Mouse (Mus musculus): ENCODE measurements around the gene Duox1.
"Not testable (repeated sequence)": the region's sequence is repeated elsewhere in the genome, so short reads cannot be mapped to it uniquely, and the experiment has no call there.

Gene Duox1

GRCm38 (mm10) chr2:122311561-122311960 is 3.9 kb upstream of the Duox1 start:
- DNase-seq (ENCODE audit: low read depth, low spot score): no peak

- no peak for DNase-seq (ENCODE audit: low read depth, low spot score)
Observed at GRCm38 (mm10) chr2:122312722-122313417, 2.6 kb upstream of the Duox1 start.

- DNase-seq (ENCODE audit: low read depth, low spot score): no peak
Observed at GRCm38 (mm10) chr2:122313536-122313935, 1.9 kb upstream of the Duox1 start, which contains the start of gene Duoxa1. Duoxa1 (minus strand) TSS chr2:122313730.

- DNase-seq (ENCODE audit: low read depth, low spot score): peak; percentile 28
Observed at GRCm38 (mm10) chr2:122317384-122317783, 1.9 kb downstream of the Duox1 start.

- no peak for DNase-seq (ENCODE audit: low read depth, low spot score)
Observed at GRCm38 (mm10) chr2:122323960-122324359, 8.5 kb downstream of the Duox1 start.

GRCm38 (mm10) chr2:122324586-122324985 is 9.1 kb downstream of the Duox1 start:
- no peak for DNase-seq (ENCODE audit: low read depth, low spot score)

- DNase-seq (ENCODE audit: low read depth, low spot score): no peak
Observed at GRCm38 (mm10) chr2:122325361-122325760, 9.9 kb downstream of the Duox1 start.

GRCm38 (mm10) chr2:122327986-122328385 is 12.5 kb downstream of the Duox1 start:
- DNase-seq (ENCODE audit: low read depth, low spot score): peak; percentile 21

GRCm38 (mm10) chr2:122330317-122330716 is 14.8 kb downstream of the Duox1 start:
- not testable (repeated sequence) for DNase-seq (ENCODE audit: low read depth, low spot score)

- no peak for DNase-seq (ENCODE audit: low read depth, low spot score)
Observed at GRCm38 (mm10) chr2:122332222-122332621, 16.8 kb downstream of the Duox1 start.

GRCm38 (mm10) chr2:122334170-122334569 is 18.7 kb downstream of the Duox1 start:
- DNase-seq (ENCODE audit: low read depth, low spot score): peak; percentile 19

- DNase-seq (ENCODE audit: low read depth, low spot score): no peak
Observed at GRCm38 (mm10) chr2:122337291-122337690, 21.8 kb downstream of the Duox1 start.

- no peak for DNase-seq (ENCODE audit: low read depth, low spot score)
Observed at GRCm38 (mm10) chr2:122345106-122345893, 29.8 kb downstream of the Duox1 start.

- not testable (repeated sequence) for DNase-seq (ENCODE audit: low read depth, low spot score)
Observed at GRCm38 (mm10) chr2:122346164-122346563, 30.7 kb downstream of the Duox1 start.

GRCm38 (mm10) chr2:122347257-122347656 is 31.8 kb downstream of the Duox1 start:
- DNase-seq (ENCODE audit: low read depth, low spot score): no peak

- peak; percentile 74 for DNase-seq (ENCODE audit: low read depth, low spot score)
Observed at GRCm38 (mm10) chr2:122348531-122349131, 33.2 kb downstream of the Duox1 start.

GRCm38 (mm10) chr2:122349136-122349785 is 33.8 kb downstream of the Duox1 start:
- DNase-seq (ENCODE audit: low read depth, low spot score): peak; percentile 42

- DNase-seq (ENCODE audit: low read depth, low spot score): no peak
Observed at GRCm38 (mm10) chr2:122351156-122351930, 35.9 kb downstream of the Duox1 start.

- DNase-seq (ENCODE audit: low read depth, low spot score): no peak
Observed at GRCm38 (mm10) chr2:122351931-122352329, 36.5 kb downstream of the Duox1 start.

- no peak for DNase-seq (ENCODE audit: low read depth, low spot score)
Observed at GRCm38 (mm10) chr2:122352992-122353391, 37.5 kb downstream of the Duox1 start.

GRCm38 (mm10) chr2:122353765-122354164 is 38.3 kb downstream of the Duox1 start:
- no peak for DNase-seq (ENCODE audit: low read depth, low spot score)
